Mouse (Mus musculus) liver, postnatal 0 days (tissue): Measurements from ENCODE around the gene Krt39. TPM values are rescaled to one million over a fixed set of nuclear protein-coding genes. Genes with fewer than 3 reads are reported as not detected.

Experiments
- ATAC-seq: fragments of 200-750 bp; cut with Nextera tagmentation; 2 replicates; pipeline ENCODE4 v1.8.0; 2017; ENCODE audit warnings: mild to moderate bottlenecking, moderate library complexity
- DNase-seq: peaks from one replicate; pipeline ENCODE4 v3.0.0-alpha.2; 2016
- H3K27ac ChIP-seq: fragments of 300-500 bp; sonication (generic); 2 replicates; pipeline ENCODE4 v1.5.1; 2014; ENCODE audit warnings: antibody characterized with exemption, moderate library complexity, mild to moderate bottlenecking, low read depth
- H3K27me3 ChIP-seq: fragments of 300-500 bp; sonication (generic); 2 replicates; pipeline ENCODE4 v1.6.1; 2014; ENCODE audit warnings: low read length, control low read depth, mixed read lengths; ENCODE audit not compliant: insufficient read depth
- H3K36me3 ChIP-seq: fragments of 300-500 bp; sonication (generic); replicated peaks from 2 replicates; pipeline ENCODE4 v1.6.1; 2014; ENCODE audit warnings: mild to moderate bottlenecking, control low read depth, low read length, moderate library complexity, mixed read lengths; ENCODE audit not compliant: insufficient read depth
- H3K4me1 ChIP-seq: fragments of 300-500 bp; sonication (generic); 2 replicates; pipeline ENCODE4 v1.6.1; 2014; ENCODE audit warnings: antibody characterized with exemption, mild to moderate bottlenecking, control low read depth; ENCODE audit not compliant: insufficient read depth
- H3K4me2 ChIP-seq: fragments of 300-500 bp; sonication (generic); 2 replicates; pipeline ENCODE4 v1.6.1; 2014; ENCODE audit warnings: low read depth, mild to moderate bottlenecking, low read length, moderate library complexity, mixed read lengths
- H3K4me3 ChIP-seq: fragments of 300-500 bp; sonication (generic); 2 replicates; pipeline ENCODE4 v1.5.1; 2014; ENCODE audit warnings: low read depth, low read length
- H3K9ac ChIP-seq: fragments of 300-500 bp; sonication (generic); replicated peaks from 2 replicates; pipeline ENCODE4 v1.6.1; 2014; ENCODE audit warnings: mild to moderate bottlenecking, moderate library complexity
- H3K9me3 ChIP-seq: fragments of 300-500 bp; sonication (generic); 2 replicates; pipeline ENCODE4 v1.6.1; 2016; ENCODE audit warnings: mild to moderate bottlenecking, control low read depth, low read length, mixed read lengths
- CTCF ChIP-seq: sonication (generic); IDR thresholded peaks from 2 replicates; pipeline ENCODE4 v1.5.1; 2016; ENCODE audit warnings: antibody characterized with exemption, low read depth
- EP300 ChIP-seq: IDR thresholded peaks from 2 replicates; pipeline ENCODE4 v1.6.1; 2016; ENCODE audit warnings: antibody characterized with exemption, low read depth, mild to moderate bottlenecking
- WGBS: fragments of 180-500 bp; shearing (Covaris S2); extraction: QIAGEN DNeasy Blood & Tissue Kit; methylation state at CpG from one replicate; pipeline ENCODE4 v1.1.7; 2014; ENCODE audit not compliant: insufficient replicate concordance; 5-methylcytosine and 5-hydroxymethylcytosine counted together
- polyA plus RNA-seq: library from polyadenylated mRNA; unstranded; fragments of >200 nt; fragmentation: Nextera tagmentation; extraction: Ambion mirVana; gene quantifications from 2 replicates; pipeline ENCODE4 v1.2.1, GENCODE M21; 2015

Gene Krt39
- polyA plus RNA-seq, 1 experiment from 2014 or later: not detected

- ATAC-seq (0 out of 2 replicates have a peak, but pooled peaks have one; percentile 27), DNase-seq (peak; percentile 85)
- Histone ChIP-seq H3K4me2 (no peak overlapping the region), H3K9ac (no peak overlapping the region), H3K27ac (no peak overlapping the region), H3K27me3 (no peaks in the 10 kb centered on the region), H3K9me3 (no peaks in the 10 kb centered on the region), H3K36me3 (no peaks in the 10 kb centered on the region), H3K4me3 (no peak overlapping the region), H3K4me1 (peaks cover 3% of the 10 kb centered on the region; the same call in 1 of the 2 replicates)
- WGBS: 5% methylated on average over 5 of the region's 5 CpGs
- TF ChIP-seq EP300: no peak
- peak; percentile 80 for TF ChIP-seq CTCF
Observed at GRCm38 (mm10) chr11:99464836-99465235, 56.3 kb downstream of the Krt39 start.

Other genes starting within 250 kb of the Krt39 start
- not detected in 2 replicates for gene Krt24, start 236.1 kb downstream of the Krt39 start, polyA plus RNA-seq
- 0.11 and 0.14 TPM in 2 replicates for gene Krt25, start 198.4 kb downstream of the Krt39 start, polyA plus RNA-seq
- not detected in 2 replicates for gene Krt26, start 183.4 kb downstream of the Krt39 start, polyA plus RNA-seq
- not detected in 2 replicates for gene Krt27, start 170.2 kb downstream of the Krt39 start, polyA plus RNA-seq
- not detected in 2 replicates for gene Krt28, start 146.4 kb downstream of the Krt39 start, polyA plus RNA-seq
- gene Krt10, start 132.0 kb downstream of the Krt39 start, polyA plus RNA-seq: 6.3 and 7.0 TPM in 2 replicates
- not detected in 2 replicates for gene Krt12, start 99.1 kb downstream of the Krt39 start, polyA plus RNA-seq
- 13.3 and 14.5 TPM in 2 replicates for gene Krt20, start 83.2 kb downstream of the Krt39 start, polyA plus RNA-seq
- 15.7 and 16.5 TPM in 2 replicates for gene Krt23, start 28.2 kb downstream of the Krt39 start, polyA plus RNA-seq
- not detected in 2 replicates for gene Krt40, start 21.8 kb upstream of the Krt39 start, polyA plus RNA-seq
- not detected in 2 replicates for gene Krtap3-3, start 29.5 kb upstream of the Krt39 start, polyA plus RNA-seq
- not detected in 2 replicates for gene Krtap3-2, start 35.5 kb upstream of the Krt39 start, polyA plus RNA-seq
- gene Gm11939, start 38.1 kb upstream of the Krt39 start, polyA plus RNA-seq: not detected in 2 replicates
- not detected in 2 replicates for gene Krtap3-1, start 45.3 kb upstream of the Krt39 start, polyA plus RNA-seq
- gene Krtap1-5, start 59.7 kb upstream of the Krt39 start, polyA plus RNA-seq: not detected in 2 replicates
- not detected in 2 replicates for gene Krtap1-4, start 62.3 kb upstream of the Krt39 start, polyA plus RNA-seq
- not detected in 2 replicates for gene Krtap1-3, start 70.0 kb upstream of the Krt39 start, polyA plus RNA-seq
- not detected in 2 replicates for gene Krtap9-3, start 76.8 kb upstream of the Krt39 start, polyA plus RNA-seq
- gene Gm11938, start 82.0 kb upstream of the Krt39 start, polyA plus RNA-seq: not detected in 2 replicates
- not detected in 2 replicates for gene Gm11937, start 88.9 kb upstream of the Krt39 start, polyA plus RNA-seq
- not detected in 2 replicates for gene Krtap2-4, start 93.5 kb upstream of the Krt39 start, polyA plus RNA-seq
- gene Gm11562, start 99.1 kb upstream of the Krt39 start, polyA plus RNA-seq: not detected in 2 replicates
- gene Krtap4-1, start 106.9 kb upstream of the Krt39 start, polyA plus RNA-seq: not detected in 2 replicates
- not detected in 2 replicates for gene Krtap4-2, start 113.7 kb upstream of the Krt39 start, polyA plus RNA-seq
- not detected in 2 replicates for gene Krtap4-7, start 122.8 kb upstream of the Krt39 start, polyA plus RNA-seq
- not detected in 2 replicates for gene Gm11555, start 128.9 kb upstream of the Krt39 start, polyA plus RNA-seq
- not detected in 2 replicates for gene Gm11563, start 137.6 kb upstream of the Krt39 start, polyA plus RNA-seq
- not detected in 2 replicates for gene Krtap4-6, start 144.6 kb upstream of the Krt39 start, polyA plus RNA-seq
- not detected in 2 replicates for gene Gm14190, start 169.4 kb upstream of the Krt39 start, polyA plus RNA-seq
- not detected in 2 replicates for gene Gm14180, start 213.0 kb upstream of the Krt39 start, polyA plus RNA-seq